Mouse (Mus musculus) C2C12 (cell line): ENCODE results near the gene Samd4b.

Source experiments
- CTCF ChIP-seq: IDR thresholded peaks from one replicate; pipeline ENCODE4 v1.5.1; 2011; ENCODE audit not compliant: control insufficient read depth, insufficient read depth, insufficient read length
- USF1 ChIP-seq: IDR thresholded peaks from one replicate; pipeline ENCODE4 v1.6.1; 2011; ENCODE audit warnings: low read depth, mild to moderate bottlenecking, control low read depth, moderate library complexity

GRCm38 (mm10) chr7:28354596-28354995 is 243.3 kb downstream of the Samd4b start:
- TF ChIP-seq CTCF (no peak), USF1 (no peak)
